Mouse (Mus musculus) spleen, adult 2 months (tissue): ENCODE measurements around the gene Mt2.

Experiments
- CTCF ChIP-seq: fragments of 200-500 bp; IDR thresholded peaks from 2 replicates; pipeline ENCODE4 v1.5.1; 2011; ENCODE audit warnings: mild to moderate bottlenecking, inconsistent platforms; ENCODE audit not compliant: insufficient read depth, insufficient read length, insufficient replicate concordance; ENCODE audit errors: extremely low read depth
- POLR2A ChIP-seq: fragments of 200-500 bp; IDR thresholded peaks from 2 replicates; pipeline ENCODE4 v1.6.1; 2011; ENCODE audit warnings: low read depth, low read length, inconsistent platforms

- TF ChIP-seq CTCF (no peak), POLR2A (no peak)
Observed at GRCm38 (mm10) chr8:94182055-94182929, 9.8 kb downstream of the Mt2 start.
